Comparison of ENCODE assay signal across 20 mouse cellular contexts in genomic region chr16:13866076-13866475, GRCm38 (mm10). TPM values are rescaled to one million over a fixed set of nuclear protein-coding genes. Genes with fewer than 3 reads are reported as not detected.
DNase-seq lines count a peak whose midpoint lies in the region; ATAC-seq and TF ChIP-seq lines count a peak whose summit lies in the region.
"Had no signal": no experiment of that assay in that cellular context is flagged by ENCODE, and none has a peak within 500 bp of the region (broad histone marks: within the 10 kb centered on the region; RNA-seq: fewer than 3 reads in every experiment).

No protein-coding gene starts in this region.

- no peak overlapping the region for H3K27ac ChIP-seq in heart, embryonic 12.5 days (ENCODE audit: poor library complexity, severe bottlenecking)
- H3K27ac ChIP-seq in liver, embryonic 12.5 days, result no peak overlapping the region
- peak overlapping the region; percentile 34 for H3K27ac ChIP-seq in intestine, embryonic 16.5 days (ENCODE audit: low read length)
- peak overlapping the region; percentile 53; the same call in 1 of the 2 replicates for H3K27ac ChIP-seq in stomach, postnatal 0 days (replicated peaks)
- H3K27ac ChIP-seq: forebrain, embryonic 13.5 days; heart, embryonic 10.5 days; hindbrain, embryonic 13.5 days; limb, embryonic 12.5 days had no signal

- no peaks in the 10 kb centered on the region for H3K9me3 ChIP-seq in heart, embryonic 12.5 days (replicated peaks)
- no peaks in the 10 kb centered on the region for H3K9me3 ChIP-seq in liver, embryonic 12.5 days (replicated peaks)
- no peaks in the 10 kb centered on the region for H3K9me3 ChIP-seq in intestine, embryonic 16.5 days (ENCODE audit: control insufficient read depth, low read length)
- H3K9me3 ChIP-seq in stomach, postnatal 0 days (ENCODE audit: control insufficient read depth, low read length), result no peaks in the 10 kb centered on the region
- H3K9me3 ChIP-seq: forebrain, embryonic 13.5 days; heart, embryonic 10.5 days; hindbrain, embryonic 13.5 days; limb, embryonic 12.5 days had no signal

- peaks cover 4% of the 10 kb centered on the region; the same call in 1 of the 2 replicates for H3K4me1 ChIP-seq in heart, embryonic 12.5 days (replicated peaks)
- H3K4me1 ChIP-seq in liver, embryonic 12.5 days, result peaks cover 16% of the 10 kb centered on the region
- peaks cover 3% of the 10 kb centered on the region; the same call in 1 of the 2 replicates for H3K4me1 ChIP-seq in intestine, embryonic 16.5 days (ENCODE audit: control insufficient read depth, insufficient read depth, low read length)
- H3K4me1 ChIP-seq in stomach, postnatal 0 days (replicated peaks; ENCODE audit: control insufficient read depth, insufficient read depth), result no peaks in the 10 kb centered on the region

- H3K9ac ChIP-seq in heart, embryonic 12.5 days, result no peak overlapping the region
- no peak overlapping the region for H3K9ac ChIP-seq in liver, embryonic 12.5 days
- H3K9ac ChIP-seq in intestine, embryonic 16.5 days (ENCODE audit: low read depth, low read length), result no peak overlapping the region
- H3K9ac ChIP-seq in stomach, postnatal 0 days (ENCODE audit: low read length), result no peak overlapping the region
- H3K9ac ChIP-seq: forebrain, embryonic 13.5 days; hindbrain, embryonic 13.5 days; limb, embryonic 12.5 days had no signal

- peaks cover 46% of the 10 kb centered on the region for H3K36me3 ChIP-seq in heart, embryonic 12.5 days
- H3K36me3 ChIP-seq in liver, embryonic 12.5 days, result peaks cover 38% of the 10 kb centered on the region
- 0 out of 2 replicates have a peak, but pooled peaks cover 3% of the 10 kb centered on the region for H3K36me3 ChIP-seq in intestine, embryonic 16.5 days (ENCODE audit: control insufficient read depth, insufficient read depth, low read length)
- peaks cover 10% of the 10 kb centered on the region for H3K36me3 ChIP-seq in stomach, postnatal 0 days (ENCODE audit: control insufficient read depth, insufficient read depth, low read length)

- no peak for ATAC-seq in heart, embryonic 12.5 days (ENCODE audit: insufficient number of reproducible peaks, low FRiP score)
- no peak for ATAC-seq in liver, embryonic 12.5 days
- ATAC-seq in intestine, embryonic 16.5 days, result peak; percentile 77
- ATAC-seq in stomach, postnatal 0 days (ENCODE audit: low FRiP score, low TSS enrichment), result peak; percentile 48; the same call in 1 of the 2 replicates
- ATAC-seq: forebrain, embryonic 13.5 days; midbrain, embryonic 16.5 days had no signal

- no peak for TF ChIP-seq CTCF in stomach, postnatal 0 days (IDR thresholded peaks at IDR 0.05; ENCODE audit: low read depth)

- H3K27me3 ChIP-seq in heart, embryonic 12.5 days (replicated peaks), result no peaks in the 10 kb centered on the region
- no peaks in the 10 kb centered on the region for H3K27me3 ChIP-seq in liver, embryonic 12.5 days (replicated peaks)
- no peaks in the 10 kb centered on the region for H3K27me3 ChIP-seq in intestine, embryonic 16.5 days (replicated peaks; ENCODE audit: control insufficient read depth, insufficient read depth, low read length)
- H3K27me3 ChIP-seq in stomach, postnatal 0 days (ENCODE audit: control insufficient read depth, insufficient read depth, low read length), result no peaks in the 10 kb centered on the region
- H3K27me3 ChIP-seq: CH12.LX; forebrain, embryonic 13.5 days; hindbrain, embryonic 13.5 days; limb, embryonic 12.5 days had no signal

- no peak overlapping the region for H3K4me2 ChIP-seq in heart, embryonic 12.5 days
- no peak overlapping the region for H3K4me2 ChIP-seq in liver, embryonic 12.5 days
- no peak overlapping the region for H3K4me2 ChIP-seq in intestine, embryonic 16.5 days (ENCODE audit: low read depth, low read length)
- H3K4me2 ChIP-seq in stomach, postnatal 0 days (replicated peaks; ENCODE audit: low read depth), result no peak overlapping the region
- H3K4me2 ChIP-seq: forebrain, embryonic 13.5 days; hindbrain, embryonic 13.5 days; limb, embryonic 12.5 days had no signal

- WGBS in heart, embryonic 12.5 days, result 58% methylated on average over 4 of the region's 4 CpGs
- 42% methylated on average over 4 of the region's 4 CpGs for WGBS in liver, embryonic 12.5 days (ENCODE audit: insufficient replicate concordance)
- WGBS in intestine, embryonic 16.5 days, result 50% methylated on average over 4 of the region's 4 CpGs
- 41% methylated on average over 4 of the region's 4 CpGs for WGBS in stomach, postnatal 0 days

- H3K4me3 ChIP-seq in heart, embryonic 12.5 days, result no peak overlapping the region
- no peak overlapping the region for H3K4me3 ChIP-seq in liver, embryonic 12.5 days
- H3K4me3 ChIP-seq in intestine, embryonic 16.5 days (ENCODE audit: low read length), result no peak overlapping the region
- H3K4me3 ChIP-seq in stomach, postnatal 0 days (ENCODE audit: low read depth, low read length), result no peak overlapping the region
- H3K4me3 ChIP-seq: forebrain, embryonic 13.5 days; heart, embryonic 10.5 days; hindbrain, embryonic 13.5 days; limb, embryonic 12.5 days had no signal

- peak; percentile 14 for DNase-seq in heart, adult 11 months
- DNase-seq in liver, result peak; percentile 6
- no peak for DNase-seq in stomach, postnatal 0 days (ENCODE audit: low spot score)
- DNase-seq in left cerebral cortex, adult 9 months (ENCODE audit: low spot score in 2 of 2), result no peak
- no peak for DNase-seq in natural killer cell, adult 2 months (ENCODE audit: low spot score in 2 of 2)
- DNase-seq: cerebellum, adult 9-10 months; gastrocnemius, postnatal 25 days; heart, postnatal 10 days; lung, postnatal 14 days; right cerebral cortex, postnatal 25 days; thymus, adult 2 months had no signal

- TF ChIP-seq EP300 in stomach, postnatal 0 days (optimal IDR thresholded peaks at IDR 0.05), result no peak

RNA-seq across cellular contexts. Expression of gene Pdxdc1, which starts 36.9 kb away (rescaled TPM):
- 75.6 and 76.6 TPM in 2 replicates for polyA plus RNA-seq in heart, embryonic 12.5 days (2016; fragmentation: Nextera tagmentation; extraction: Ambion mirVana)
- 34.1 and 35.5 TPM in 2 replicates for polyA plus RNA-seq in liver, embryonic 12.5 days (2016; fragmentation: Nextera tagmentation; extraction: Ambion mirVana)
- 91.6 and 102 TPM in 2 replicates for polyA plus RNA-seq in intestine, embryonic 16.5 days (2015; fragmentation: Nextera tagmentation; extraction: Ambion mirVana)
- 75.1 and 76.2 TPM in 2 replicates for polyA plus RNA-seq in stomach, postnatal 0 days (2015; fragmentation: Nextera tagmentation; extraction: Ambion mirVana)

RNA-seq across cellular contexts. Expression of gene Mpv17l, which starts 36.9 kb away (rescaled TPM):
- polyA plus RNA-seq in heart, embryonic 12.5 days (2016; fragmentation: Nextera tagmentation; extraction: Ambion mirVana), result 2.5 and 3.0 TPM in 2 replicates
- polyA plus RNA-seq in liver, embryonic 12.5 days (2016; fragmentation: Nextera tagmentation; extraction: Ambion mirVana), result 1.7 and 2.4 TPM in 2 replicates
- polyA plus RNA-seq in intestine, embryonic 16.5 days (2015; fragmentation: Nextera tagmentation; extraction: Ambion mirVana), result 17.3 and 20.3 TPM in 2 replicates
- 4.6 and 5.7 TPM in 2 replicates for polyA plus RNA-seq in stomach, postnatal 0 days (2015; fragmentation: Nextera tagmentation; extraction: Ambion mirVana)

RNA-seq across cellular contexts. Expression of gene Ntan1, which starts 47.4 kb away (rescaled TPM):
- polyA plus RNA-seq in heart, embryonic 12.5 days (2016; fragmentation: Nextera tagmentation; extraction: Ambion mirVana), result 144 and 145 TPM in 2 replicates
- 51.8 and 58.0 TPM in 2 replicates for polyA plus RNA-seq in liver, embryonic 12.5 days (2016; fragmentation: Nextera tagmentation; extraction: Ambion mirVana)
- 143 and 148 TPM in 2 replicates for polyA plus RNA-seq in intestine, embryonic 16.5 days (2015; fragmentation: Nextera tagmentation; extraction: Ambion mirVana)
- polyA plus RNA-seq in stomach, postnatal 0 days (2015; fragmentation: Nextera tagmentation; extraction: Ambion mirVana), result 124 and 133 TPM in 2 replicates

Comparison
In these comparisons a context has a peak if more than half of its experiments do, and no peak if none do; other contexts are left out.
1. DNase-seq: peak in heart, adult 11 months (single experiment) and liver (single experiment); none in stomach, postnatal 0 days (single experiment), left cerebral cortex, adult 9 months (0 of 2) and natural killer cell, adult 2 months (0 of 2).
2. ATAC-seq: peak in intestine, embryonic 16.5 days (single experiment) and stomach, postnatal 0 days (single experiment); none in heart, embryonic 12.5 days (single experiment) and liver, embryonic 12.5 days (single experiment).
3. H3K27ac ChIP-seq: peak in intestine, embryonic 16.5 days (single experiment) and stomach, postnatal 0 days (single experiment); none in heart, embryonic 12.5 days (single experiment) and liver, embryonic 12.5 days (single experiment).